In genomic region chr14:24747796-24748496, GRCm38 (mm10) we compare ENCODE assay signal across 8 mouse cellular contexts.
A peak's percentile ranks its signal among the peaks of the same experiment; 100 is the strongest.
DNase-seq lines count a peak whose midpoint lies in the region; ATAC-seq and TF ChIP-seq lines count a peak whose summit lies in the region.

No protein-coding gene starts in this region.

- H3K27ac ChIP-seq in intestine, postnatal 0 days (ENCODE audit: low read depth, low read length) = 0 out of 2 replicates have a peak overlapping the region, but pooled peaks have one; percentile 46
- peak overlapping the region; percentile 57; the same call in 1 of the 2 replicates for H3K27ac ChIP-seq in liver, postnatal 0 days (ENCODE audit: low read depth)
- no peak overlapping the region for H3K27ac ChIP-seq in layer of hippocampus, adult 2 months

- WGBS in intestine, postnatal 0 days = 35% methylated on average over 7 of the region's 7 CpGs
- 48% methylated on average over 7 of the region's 7 CpGs for WGBS in liver, postnatal 0 days (ENCODE audit: insufficient replicate concordance)

- H3K9ac ChIP-seq in intestine, postnatal 0 days (ENCODE audit: low read depth, low read length) = no peak overlapping the region
- no peak overlapping the region for H3K9ac ChIP-seq in liver, postnatal 0 days (replicated peaks)

- no peak overlapping the region for H3K4me2 ChIP-seq in intestine, postnatal 0 days (replicated peaks; ENCODE audit: low read depth)
- H3K4me2 ChIP-seq in liver, postnatal 0 days (ENCODE audit: low read depth, low read length) = no peak overlapping the region

- intact Hi-C loops in gastrocnemius, postnatal 14 days (cut with DNase I; ENCODE audit: low total_unique reads) = no loop called here

- no peak for TF ChIP-seq CTCF in intestine, postnatal 0 days (IDR thresholded peaks at IDR 0.05; ENCODE audit: low read depth)
- no peak for TF ChIP-seq CTCF in liver, postnatal 0 days (IDR thresholded peaks at IDR 0.05; ENCODE audit: low read depth)
- TF ChIP-seq CTCF in layer of hippocampus, adult 2 months (conservative IDR thresholded peaks at IDR 0.05) = no peak

- no peak overlapping the region for H3K4me3 ChIP-seq in intestine, postnatal 0 days (ENCODE audit: low read depth, low read length)
- no peak overlapping the region for H3K4me3 ChIP-seq in liver, postnatal 0 days (ENCODE audit: low read depth, low read length)
- H3K4me3 ChIP-seq in layer of hippocampus, adult 2 months = no peak overlapping the region

- H3K36me3 ChIP-seq in intestine, postnatal 0 days (ENCODE audit: control insufficient read depth, insufficient read depth) = no peaks in the 10 kb centered on the region
- no peaks in the 10 kb centered on the region for H3K36me3 ChIP-seq in liver, postnatal 0 days (replicated peaks; ENCODE audit: insufficient read depth, low read length)

- TF ChIP-seq EP300 in liver, postnatal 0 days (IDR thresholded peaks at IDR 0.05; ENCODE audit: low read depth) = 0 out of 2 replicates have a peak, but pooled peaks have one; percentile 11

- no peaks in the 10 kb centered on the region for H3K9me3 ChIP-seq in intestine, postnatal 0 days (ENCODE audit: control insufficient read depth)
- H3K9me3 ChIP-seq in liver, postnatal 0 days (ENCODE audit: low read length) = no peaks in the 10 kb centered on the region

- no peak for ATAC-seq in intestine, postnatal 0 days
- ATAC-seq in liver, postnatal 0 days = peak; percentile 58; the same call in 1 of the 2 replicates
- ATAC-seq in inflammation-experienced regulatory T-cells, adult 6 months = no peak

- H3K4me1 ChIP-seq in intestine, postnatal 0 days (replicated peaks; ENCODE audit: control insufficient read depth, insufficient read depth, low read length) = no peaks in the 10 kb centered on the region
- no peaks in the 10 kb centered on the region; the same call in 1 of the 2 replicates for H3K4me1 ChIP-seq in liver, postnatal 0 days (ENCODE audit: insufficient read depth)

- DNase-seq in adrenal gland, adult 2 months = peak; percentile 28
- no peak for DNase-seq in adrenal gland, adult 18-20 months (ENCODE audit: low spot score in 2 of 2)
- peak; percentile 46 for DNase-seq in gastrocnemius, postnatal 14 days
- DNase-seq in liver, postnatal 0 days = no peak
- no peak for DNase-seq in layer of hippocampus, adult 2 months (ENCODE audit: low spot score in 2 of 2)
- DNase-seq in layer of hippocampus, postnatal 14 days (ENCODE audit: low spot score in 2 of 2) = no peak

- no peaks in the 10 kb centered on the region for H3K27me3 ChIP-seq in intestine, postnatal 0 days (replicated peaks; ENCODE audit: control insufficient read depth, insufficient read depth, low read length)
- 0 out of 2 replicates have a peak, but pooled peaks cover 3% of the 10 kb centered on the region for H3K27me3 ChIP-seq in liver, postnatal 0 days (ENCODE audit: insufficient read depth, low read length)

Comparison
In these comparisons a context has a peak if more than half of its experiments do, and no peak if none do; other contexts are left out.
1. DNase-seq: peak in adrenal gland, adult 2 months (single experiment) and gastrocnemius, postnatal 14 days (single experiment); none in adrenal gland, adult 18-20 months (0 of 2), liver, postnatal 0 days (single experiment), layer of hippocampus, adult 2 months (0 of 2) and layer of hippocampus, postnatal 14 days (0 of 2).